ENCODE assay signal across 10 mouse cellular contexts in genomic region chrX:99291965-99292364, GRCm38 (mm10).
DNase-seq lines count a peak whose midpoint lies in the region; ATAC-seq lines count a peak whose summit lies in the region.
"Had no signal": no experiment of that assay in that cellular context is flagged by ENCODE, and none has a peak within 500 bp of the region (broad histone marks: within the 10 kb centered on the region; RNA-seq: fewer than 3 reads in every experiment).

No protein-coding gene starts in this region.

- no peak overlapping the region for H3K4me2 ChIP-seq in hindbrain, embryonic 16.5 days (ENCODE audit: low read length)
- no peak overlapping the region for H3K4me2 ChIP-seq in lung, embryonic 15.5 days
- peak overlapping the region; percentile 10; the same call in 1 of the 2 replicates for H3K4me2 ChIP-seq in heart, embryonic 16.5 days (ENCODE audit: low read depth, low read length)
- H3K4me2 ChIP-seq in neural tube, embryonic 14.5 days (ENCODE audit: low read depth, low read length): no peak overlapping the region

- no peak for DNase-seq in hindbrain, embryonic 10.5 days (ENCODE audit: low spot score)
- DNase-seq in lung, postnatal 14 days: no peak
- DNase-seq in urinary bladder, postnatal 36 days (ENCODE audit: low spot score in 2 of 2): no peak
- DNase-seq in embryo, embryonic 11 days: no peak
- DNase-seq: cerebellum, postnatal 25 days had no signal

- H3K9me3 ChIP-seq in hindbrain, embryonic 10.5 days: no peaks in the 10 kb centered on the region
- H3K9me3 ChIP-seq in hindbrain, embryonic 16.5 days (ENCODE audit: control insufficient read depth, low read length): no peaks in the 10 kb centered on the region
- H3K9me3 ChIP-seq in lung, embryonic 15.5 days: no peaks in the 10 kb centered on the region
- no peaks in the 10 kb centered on the region for H3K9me3 ChIP-seq in heart, embryonic 16.5 days (replicated peaks; ENCODE audit: control insufficient read depth, low read length)
- no peaks in the 10 kb centered on the region for H3K9me3 ChIP-seq in neural tube, embryonic 14.5 days (ENCODE audit: control insufficient read depth, low read length)
- H3K9me3 ChIP-seq: megakaryocyte, embryonic 14.5 days had no signal

- ATAC-seq in hindbrain, embryonic 16.5 days: no peak
- no peak for ATAC-seq in lung, embryonic 15.5 days (ENCODE audit: borderline replicate concordance, extremely low read depth, low FRiP score, low TSS enrichment)
- no peak for ATAC-seq in heart, embryonic 16.5 days (replicated peaks; ENCODE audit: extremely low read depth, insufficient read depth, low FRiP score)
- no peak for ATAC-seq in neural tube, embryonic 14.5 days (ENCODE audit: low read depth)

- 48% methylated on average over 5 of the region's 5 CpGs for WGBS in hindbrain, embryonic 10.5 days
- WGBS in hindbrain, embryonic 16.5 days: 39% methylated on average over 5 of the region's 5 CpGs
- 39% methylated on average over 5 of the region's 5 CpGs for WGBS in lung, embryonic 15.5 days
- 42% methylated on average over 5 of the region's 5 CpGs for WGBS in heart, embryonic 16.5 days
- WGBS in neural tube, embryonic 14.5 days: 47% methylated on average over 5 of the region's 5 CpGs

- no peak overlapping the region for H3K9ac ChIP-seq in hindbrain, embryonic 16.5 days (ENCODE audit: low read depth, low read length)
- H3K9ac ChIP-seq in lung, embryonic 15.5 days: no peak overlapping the region
- H3K9ac ChIP-seq in heart, embryonic 16.5 days (ENCODE audit: low read length): 0 out of 2 replicates have a peak overlapping the region, but pooled peaks have one; percentile 33
- H3K9ac ChIP-seq in neural tube, embryonic 14.5 days (replicated peaks; ENCODE audit: low read depth, low read length): no peak overlapping the region

- peaks cover 26% of the 10 kb centered on the region for H3K4me1 ChIP-seq in hindbrain, embryonic 10.5 days (replicated peaks)
- no peaks in the 10 kb centered on the region for H3K4me1 ChIP-seq in hindbrain, embryonic 16.5 days (ENCODE audit: control insufficient read depth, insufficient read depth, low read depth, low read length)
- peaks cover 23% of the 10 kb centered on the region for H3K4me1 ChIP-seq in lung, embryonic 15.5 days
- peaks cover 27% of the 10 kb centered on the region for H3K4me1 ChIP-seq in heart, embryonic 16.5 days (ENCODE audit: control insufficient read depth, insufficient read depth, low read length)
- no peaks in the 10 kb centered on the region for H3K4me1 ChIP-seq in neural tube, embryonic 14.5 days (ENCODE audit: control insufficient read depth, insufficient read depth, low read length)

- H3K4me3 ChIP-seq in hindbrain, embryonic 10.5 days: no peak overlapping the region
- no peak overlapping the region for H3K4me3 ChIP-seq in hindbrain, embryonic 16.5 days (ENCODE audit: low read length)
- H3K4me3 ChIP-seq in lung, embryonic 15.5 days: no peak overlapping the region
- no peak overlapping the region for H3K4me3 ChIP-seq in heart, embryonic 16.5 days (ENCODE audit: low read length)
- H3K4me3 ChIP-seq in neural tube, embryonic 14.5 days (ENCODE audit: low read depth, low read length): no peak overlapping the region

- H3K36me3 ChIP-seq in hindbrain, embryonic 10.5 days: no peaks in the 10 kb centered on the region
- no peaks in the 10 kb centered on the region for H3K36me3 ChIP-seq in hindbrain, embryonic 16.5 days (ENCODE audit: control insufficient read depth, insufficient read depth, low read length)
- no peaks in the 10 kb centered on the region for H3K36me3 ChIP-seq in lung, embryonic 15.5 days
- H3K36me3 ChIP-seq in heart, embryonic 16.5 days (ENCODE audit: control insufficient read depth, insufficient read depth): no peaks in the 10 kb centered on the region
- H3K36me3 ChIP-seq in neural tube, embryonic 14.5 days (ENCODE audit: control insufficient read depth, insufficient read depth, low read length): no peaks in the 10 kb centered on the region

- peak overlapping the region; percentile 78 for H3K27ac ChIP-seq in hindbrain, embryonic 10.5 days
- H3K27ac ChIP-seq in hindbrain, embryonic 16.5 days (ENCODE audit: low read depth, low read length): no peak overlapping the region
- peak overlapping the region; percentile 81 for H3K27ac ChIP-seq in lung, embryonic 15.5 days
- peak overlapping the region; percentile 88 for H3K27ac ChIP-seq in heart, embryonic 16.5 days (ENCODE audit: low read length)
- H3K27ac ChIP-seq in neural tube, embryonic 14.5 days (ENCODE audit: low read depth, low read length): peak overlapping the region; percentile 44; the same call in 1 of the 2 replicates

- H3K27me3 ChIP-seq in hindbrain, embryonic 10.5 days (ENCODE audit: insufficient read depth, poor library complexity, severe bottlenecking): peaks cover 100% of the 10 kb centered on the region
- H3K27me3 ChIP-seq in hindbrain, embryonic 16.5 days (replicated peaks; ENCODE audit: control insufficient read depth, insufficient read depth, low read length): peaks cover 12% of the 10 kb centered on the region
- peaks cover 31% of the 10 kb centered on the region for H3K27me3 ChIP-seq in lung, embryonic 15.5 days
- H3K27me3 ChIP-seq in heart, embryonic 16.5 days (ENCODE audit: control insufficient read depth, insufficient read depth, low read length): peaks cover 8% of the 10 kb centered on the region; the same call in 1 of the 2 replicates
- no peaks in the 10 kb centered on the region; the same call in 1 of the 2 replicates for H3K27me3 ChIP-seq in neural tube, embryonic 14.5 days (ENCODE audit: control insufficient read depth, insufficient read depth, low read length)
